Mouse (Mus musculus) adrenal gland, adult 18-20 months (tissue): ENCODE data around the gene Smc5. TPM values are rescaled to one million over a fixed set of nuclear protein-coding genes. Genes with fewer than 3 reads are reported as not detected.

Source experiments
- DNase-seq, 2 experiments: peaks; one replicate each; pipeline ENCODE4 v3.0.0; 2021 to 2022; ENCODE audit warnings: low spot score in 2 of 2
- total RNA-seq, 2 experiments: library from RNA; stranded (reverse); gene quantifications; 1 replicate in 1 of 2; 2 replicates in 1 of 2; pipeline ENCODE4 v1.2.3; 2021

Gene Smc5
- total RNA-seq, 2 experiments from 2014 or later: 20.8 to 22.1 TPM

GRCm38 (mm10) chr19:23191486-23191885, 82.2 kb downstream of the Smc5 start:
- DNase-seq: no peak

GRCm38 (mm10) chr19:23189744-23190143, 84.0 kb downstream of the Smc5 start:
- DNase-seq: no peak

DNA sequence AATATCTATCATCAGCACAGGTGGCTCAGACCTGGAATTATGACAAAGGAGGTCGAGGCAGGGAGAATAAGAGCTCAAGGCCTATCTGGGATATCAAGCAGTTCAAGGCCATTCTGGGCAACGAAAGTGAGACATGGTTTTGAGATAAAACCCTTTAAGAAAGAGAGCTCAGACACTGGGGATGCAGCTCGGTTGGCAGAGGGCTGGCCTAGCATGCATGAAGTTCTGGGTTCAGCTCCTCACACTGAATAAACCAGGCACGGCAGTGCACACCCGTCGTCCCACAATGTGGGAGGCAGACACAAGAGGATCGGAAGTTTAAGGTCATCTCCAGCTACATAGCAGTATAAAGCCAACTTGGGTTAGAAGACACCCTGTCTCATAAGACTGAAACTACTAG, 84.7 kb downstream of the Smc5 start:
- DNase-seq: no peak

GRCm38 (mm10) chr19:23187732-23188131, 86.0 kb downstream of the Smc5 start:
- no peak for DNase-seq

DNA sequence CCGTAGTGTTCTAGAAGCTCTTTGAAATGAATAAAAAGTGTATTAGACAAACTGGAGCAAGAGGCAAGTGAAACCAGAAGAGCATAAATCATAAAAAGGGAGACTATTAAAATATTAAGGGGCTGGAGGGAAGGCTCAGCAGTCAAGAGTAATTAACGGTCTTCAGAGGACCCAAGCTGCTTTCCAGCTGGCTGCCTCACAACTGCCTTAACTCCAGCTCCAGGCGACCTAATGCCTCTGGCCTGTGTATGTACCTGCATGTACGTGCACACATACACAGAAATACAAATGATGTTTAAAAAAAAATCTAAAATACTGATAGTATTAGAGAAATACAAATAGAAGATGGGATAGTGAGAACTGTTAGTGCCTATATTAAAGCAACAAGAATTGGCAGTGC, 89.6 kb downstream of the Smc5 start:
- DNase-seq: no peak

DNA sequence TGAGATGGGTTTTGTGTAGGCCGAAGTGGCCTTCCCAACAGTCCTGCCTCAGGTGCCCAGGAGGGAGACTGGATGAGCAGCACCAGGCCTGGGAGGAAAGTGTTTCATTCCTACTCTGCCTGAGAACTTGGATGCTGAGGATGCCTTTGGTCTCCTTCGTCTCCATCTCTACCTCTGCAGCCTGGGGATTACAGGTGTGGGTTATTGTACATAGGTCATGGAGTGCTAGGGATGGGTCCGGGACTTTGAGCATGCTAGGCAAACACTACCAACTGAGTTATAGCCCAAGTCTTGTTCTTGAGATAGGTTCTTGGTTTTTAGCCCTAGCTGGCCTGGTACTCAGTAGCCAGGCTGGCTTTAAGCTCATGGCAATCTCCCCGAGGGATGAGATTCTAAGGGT, 90.2 kb downstream of the Smc5 start:
- DNase-seq: no peak

- DNase-seq: no peak
Measured at GRCm38 (mm10) chr19:23178533-23178932, 95.2 kb downstream of the Smc5 start.

DNA sequence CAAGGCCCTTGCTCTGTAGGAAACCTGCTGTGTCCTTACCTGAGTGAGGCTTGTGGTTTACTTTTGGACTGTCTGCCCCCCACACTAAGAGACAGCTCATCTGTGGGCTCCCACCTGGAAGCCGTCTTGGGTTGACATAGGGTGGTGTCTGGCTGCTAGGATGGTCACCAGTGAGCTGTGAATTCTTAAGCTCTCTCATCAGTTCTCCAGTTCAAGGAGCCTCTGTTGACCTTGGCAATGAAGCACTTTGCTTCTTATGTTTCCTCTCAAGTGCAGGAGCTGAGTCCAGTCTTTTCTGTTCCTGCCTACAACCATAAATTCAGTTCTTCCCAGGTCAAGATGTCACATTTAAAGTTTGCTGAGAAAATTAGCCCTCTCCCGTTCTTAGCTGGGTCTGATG, 98.2 kb downstream of the Smc5 start:
- no peak for DNase-seq

- DNase-seq: no peak
Measured at GRCm38 (mm10) chr19:23175090-23175489, 98.6 kb downstream of the Smc5 start.

- DNase-seq: no peak
Measured at GRCm38 (mm10) chr19:23171136-23171535, 102.6 kb downstream of the Smc5 start.

- no peak for DNase-seq
Measured at GRCm38 (mm10) chr19:23170476-23170875, 103.2 kb downstream of the Smc5 start.

DNA sequence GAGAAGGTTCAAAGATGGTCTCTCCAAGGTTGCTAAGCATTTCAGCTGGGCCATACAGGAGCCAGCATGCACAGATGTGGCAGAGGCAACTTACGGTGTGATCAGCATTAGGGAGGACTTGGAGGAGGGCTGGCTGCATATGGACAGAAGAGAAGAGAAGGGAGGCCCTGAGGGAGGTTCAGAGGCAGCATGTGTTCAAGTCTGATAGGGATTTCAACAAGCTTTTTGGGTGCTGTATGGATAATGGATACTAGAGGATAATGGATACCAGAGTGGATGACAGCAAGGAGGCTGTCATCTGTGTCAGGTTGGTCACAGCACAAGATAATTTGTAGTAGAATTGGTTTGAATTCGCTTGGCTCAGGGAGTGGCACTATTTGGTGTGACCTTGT, 104.0 kb downstream of the Smc5 start:
- no peak for DNase-seq

DNA sequence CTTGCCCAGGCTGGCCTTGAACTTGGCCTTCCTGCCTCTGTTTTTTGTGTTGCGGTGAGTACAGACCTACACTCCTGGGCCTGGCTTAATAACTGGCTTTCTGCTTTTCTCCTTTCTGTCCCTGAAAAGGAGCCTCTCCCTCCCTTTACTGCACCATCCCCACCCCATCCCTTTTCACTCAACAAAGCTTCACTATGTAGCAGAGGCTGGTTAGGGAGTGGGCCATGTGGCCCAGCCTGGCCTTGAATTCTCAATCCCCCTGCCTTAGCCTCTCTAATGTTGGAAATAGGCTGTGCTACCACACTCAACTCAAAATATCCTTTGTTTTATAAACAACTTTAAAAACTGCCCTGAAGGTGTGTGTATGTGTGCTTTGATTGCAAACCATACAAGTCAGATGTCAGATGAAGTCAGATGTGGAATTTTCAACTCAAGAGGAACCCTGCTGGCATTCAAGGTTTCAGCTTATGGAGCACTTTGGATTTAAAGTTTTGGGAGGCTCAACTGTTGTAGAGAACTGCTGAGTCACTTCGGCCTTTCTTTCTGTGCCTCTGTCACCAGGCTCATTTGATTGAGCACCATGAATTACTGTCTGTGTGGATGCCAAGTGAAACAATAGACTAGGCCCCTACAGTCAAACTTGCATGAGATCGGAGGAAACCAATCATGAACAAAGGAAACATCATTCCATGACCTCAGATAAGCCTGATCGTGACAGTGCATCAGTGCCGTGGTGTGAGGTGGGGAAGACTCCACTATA, 104.6 kb downstream of the Smc5 start:
- no peak for DNase-seq

DNA sequence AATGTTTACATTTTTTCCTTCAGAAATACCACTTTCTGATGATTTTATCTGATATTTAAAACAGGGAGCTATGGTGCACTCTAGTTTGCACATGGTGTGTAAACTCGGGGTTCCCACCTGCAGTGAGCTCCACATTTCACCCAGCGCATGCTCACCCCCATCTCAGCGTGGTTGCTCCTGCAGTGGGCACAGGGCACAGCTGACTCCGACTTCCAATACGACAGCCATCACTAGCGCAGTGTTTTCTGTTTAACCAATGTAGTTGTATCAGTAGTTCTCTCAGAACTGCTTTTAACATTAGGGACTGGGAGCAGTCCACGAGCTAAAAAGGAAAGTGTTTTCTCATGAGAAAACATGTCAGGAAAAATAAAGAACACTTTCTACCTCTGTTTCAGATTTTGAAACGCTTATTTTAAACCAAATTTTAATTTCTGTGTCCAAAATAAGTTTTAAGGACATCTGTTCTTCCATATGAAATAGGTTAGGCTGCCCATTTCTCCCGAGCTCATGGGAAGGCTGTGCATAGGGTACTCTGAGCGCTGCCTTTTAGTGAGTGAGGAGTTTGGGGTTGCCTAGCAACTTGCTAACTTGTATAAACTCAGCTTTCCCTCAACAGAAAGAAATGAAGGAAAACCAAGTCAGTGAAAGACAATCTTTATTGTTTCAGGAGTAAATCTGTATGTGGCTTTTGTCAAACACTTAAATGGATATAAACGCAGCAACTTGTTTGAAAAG, 107.0 kb downstream of the Smc5 start:
- no peak for DNase-seq

GRCm38 (mm10) chr19:23164651-23165240, 109.0 kb downstream of the Smc5 start:
- DNase-seq: no peak

DNA sequence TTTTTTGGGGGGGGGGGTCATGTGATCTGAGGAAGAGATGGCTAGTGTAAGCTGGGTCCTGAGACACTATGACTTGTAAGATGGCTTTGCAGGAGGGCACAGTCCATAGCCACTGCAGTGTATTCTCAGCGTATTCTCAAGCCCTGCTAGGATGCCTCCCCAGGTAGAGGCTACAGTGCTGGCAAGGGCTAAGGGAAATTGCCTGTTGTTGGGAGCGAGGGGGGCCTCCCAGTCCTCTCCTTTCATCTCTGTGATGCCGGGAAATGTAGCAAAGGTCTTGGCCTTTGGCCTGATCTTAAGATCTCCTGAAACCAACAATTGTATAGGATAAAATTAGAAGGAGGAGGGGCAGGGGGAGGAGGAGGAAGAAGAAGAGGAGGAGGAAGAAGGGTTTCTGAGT, 110.3 kb downstream of the Smc5 start:
- no peak for DNase-seq

DNA sequence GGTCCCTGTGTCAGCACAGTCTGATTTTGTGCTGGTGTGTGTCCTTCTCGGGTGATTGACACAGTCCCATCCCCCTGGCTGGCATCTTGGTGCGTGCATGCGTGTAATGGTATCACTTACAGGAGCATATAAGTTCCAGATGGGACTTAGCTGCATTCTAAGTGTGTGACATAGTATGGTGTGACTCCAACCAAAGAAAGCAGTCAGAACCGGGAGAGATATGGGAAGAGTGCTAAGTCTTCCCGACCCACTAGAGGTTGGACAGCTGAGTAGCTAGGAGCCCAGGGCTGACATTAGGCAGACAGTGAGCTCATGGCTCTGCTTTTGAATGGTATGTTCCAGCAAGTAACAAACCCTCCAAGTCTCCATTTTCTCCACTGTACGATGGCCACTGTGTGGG, 110.8 kb downstream of the Smc5 start:
- no peak for DNase-seq

- no peak for DNase-seq
Measured at GRCm38 (mm10) chr19:23162387-23162809, 111.3 kb downstream of the Smc5 start.

DNA sequence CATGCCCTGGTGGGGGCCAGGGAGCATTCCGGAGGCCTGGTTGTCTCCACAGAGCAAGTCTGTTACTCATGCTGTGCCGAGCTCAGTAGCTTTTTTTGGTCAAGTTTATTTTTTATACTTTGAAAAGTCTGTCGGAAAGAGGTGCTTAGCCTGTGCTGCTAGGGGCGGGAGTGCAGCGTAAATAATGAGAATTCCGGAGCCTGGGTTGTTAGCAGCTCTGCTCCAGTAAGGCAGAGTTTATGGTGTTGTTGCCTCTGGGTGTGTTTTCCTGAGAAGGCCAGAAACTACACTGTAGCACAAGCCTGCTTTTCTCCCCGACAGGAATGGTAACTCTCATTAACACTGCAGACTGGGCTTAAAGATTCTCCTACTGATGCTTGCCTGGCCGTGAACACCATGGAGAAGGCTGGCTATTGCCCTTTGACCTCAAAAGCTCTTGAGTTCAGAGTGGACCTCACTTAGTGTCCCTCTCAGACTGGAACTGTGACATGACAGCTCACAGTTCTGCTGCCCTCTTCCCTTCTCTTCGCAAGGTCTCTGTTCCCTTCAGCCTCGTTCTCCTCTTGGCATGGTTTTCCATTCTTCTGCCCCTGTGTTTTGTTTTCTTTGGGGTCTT, 113.8 kb downstream of the Smc5 start:
- no peak for DNase-seq
